Mouse (Mus musculus) liver, adult 2 months (tissue): Measurements from ENCODE around the gene Rnf185. TPM values are rescaled to one million over a fixed set of nuclear protein-coding genes. Genes with fewer than 3 reads are reported as not detected.

Experiments
- DNase-seq: peaks from one replicate; pipeline ENCODE4 v3.0.0-alpha.2; 2011; ENCODE audit warnings: low read depth, low spot score; ENCODE audit errors: extremely low read depth
- H3K27ac ChIP-seq: fragments of 200-500 bp; replicated peaks from 2 replicates; pipeline ENCODE4 v1.5.1; 2012; ENCODE audit warnings: low read depth, mild to moderate bottlenecking, control low read depth, inconsistent platforms, low read length; ENCODE audit not compliant: insufficient read depth
- H3K27me3 ChIP-seq: fragments of 200-500 bp; 2 replicates; pipeline ENCODE4 v1.6.1; 2012; ENCODE audit warnings: mild to moderate bottlenecking, moderate library complexity, low read length, inconsistent platforms; ENCODE audit not compliant: control insufficient read depth, insufficient read depth
- H3K36me3 ChIP-seq: fragments of 200-500 bp; 2 replicates; pipeline ENCODE4 v1.6.1; 2012; ENCODE audit warnings: low read length, inconsistent platforms; ENCODE audit not compliant: control insufficient read depth, insufficient read depth
- H3K4me1 ChIP-seq: fragments of 200-500 bp; 2 replicates; pipeline ENCODE4 v1.6.1; 2011; ENCODE audit warnings: low read length; ENCODE audit not compliant: control insufficient read depth, insufficient read depth
- H3K4me3 ChIP-seq: fragments of 200-500 bp; 2 replicates; pipeline ENCODE4 v1.5.1; 2011; ENCODE audit warnings: low read depth, mild to moderate bottlenecking, control low read depth, low read length, moderate library complexity; ENCODE audit not compliant: insufficient read depth
- H3K79me2 ChIP-seq: fragments of 200-500 bp; 2 replicates; pipeline ENCODE4 v1.6.1; 2012; ENCODE audit warnings: inconsistent platforms, mild to moderate bottlenecking, low read length, moderate library complexity; ENCODE audit not compliant: control insufficient read depth, insufficient read depth
- H3K9ac ChIP-seq: fragments of 200-500 bp; 2 replicates; pipeline ENCODE4 v1.6.1; 2012; ENCODE audit warnings: low read depth, mild to moderate bottlenecking, control low read depth, inconsistent platforms, low read length
- CTCF ChIP-seq: fragments of 200-500 bp; IDR thresholded peaks from 2 replicates; pipeline ENCODE4 v1.5.1; 2011; ENCODE audit warnings: low read depth, low read length, control low read depth
- POLR2A ChIP-seq: fragments of 200-500 bp; IDR thresholded peaks from 2 replicates; pipeline ENCODE4 v1.6.1; 2011; ENCODE audit warnings: low read length, control low read depth; ENCODE audit not compliant: insufficient read depth; ENCODE audit errors: extremely low read depth
- WGBS: fragments of 180-500 bp; shearing (Covaris S2); methylation state at CpG from one replicate; pipeline ENCODE4 v1.1.7; 2018; 5-methylcytosine and 5-hydroxymethylcytosine counted together
- polyA plus RNA-seq: library from polyadenylated mRNA; depleted of rRNA; stranded (reverse); fragments of >200 nt; gene quantifications from 2 replicates; pipeline ENCODE4 v1.2.3, GENCODE M21; 2012
- total RNA-seq: library from RNA; depleted of rRNA; stranded (reverse); fragments of >200 nt; gene quantifications from 2 replicates; pipeline ENCODE4 v1.2.3, GENCODE M21; 2014

Rnf185 gene
- total and polyA plus RNA-seq, 2 experiments, result 11.2 to 33.3 TPM

GRCm38 (mm10) chr11:3471448-3471850 lies 19.3 kb upstream of the Rnf185 start:
- DNase-seq, result no peak
- H3K27ac ChIP-seq, result no peak overlapping the region
- TF ChIP-seq POLR2A (no peak), CTCF (no peak)
- no peak overlapping the region for H3K9ac ChIP-seq
- no peaks in the 10 kb centered on the region for H3K27me3 ChIP-seq
- H3K4me1 ChIP-seq, result no peaks in the 10 kb centered on the region
- 14% methylated on average over 11 of the region's 11 CpGs for WGBS
- H3K4me3 ChIP-seq, result no peak overlapping the region
- H3K36me3 ChIP-seq, result no peaks in the 10 kb centered on the region
- no peaks in the 10 kb centered on the region for H3K79me2 ChIP-seq

- H3K27me3 ChIP-seq, result no peaks in the 10 kb centered on the region
- H3K27ac ChIP-seq, result no peak overlapping the region
- no peak overlapping the region for H3K4me3 ChIP-seq
- 100% methylated on average over 1 of the region's 1 CpGs for WGBS
- H3K36me3 ChIP-seq, result no peaks in the 10 kb centered on the region
- peaks cover 3% of the 10 kb centered on the region for H3K4me1 ChIP-seq
- H3K79me2 ChIP-seq, result no peaks in the 10 kb centered on the region
- no peak for DNase-seq
- H3K9ac ChIP-seq, result no peak overlapping the region
- TF ChIP-seq CTCF (no peak), POLR2A (no peak)
Measured at GRCm38 (mm10) chr11:3462846-3463245, 10.7 kb upstream of the Rnf185 start.

GRCm38 (mm10) chr11:3459105-3459468 lies 6.9 kb upstream of the Rnf185 start:
- WGBS, result 60% methylated on average over 2 of the region's 2 CpGs
- H3K27ac ChIP-seq, result peak overlapping the region; percentile 27; the same call in 1 of the 2 replicates

GRCm38 (mm10) chr11:3458428-3459104 lies 6.4 kb upstream of the Rnf185 start:
- Histone ChIP-seq H3K36me3 (no peaks in the 10 kb centered on the region), H3K27me3 (no peaks in the 10 kb centered on the region), H3K27ac (peak overlapping the region; percentile 27; the same call in 1 of the 2 replicates), H3K79me2 (no peaks in the 10 kb centered on the region), H3K9ac (no peak overlapping the region), H3K4me3 (no peak overlapping the region), H3K4me1 (peaks cover 5% of the 10 kb centered on the region)
- 25% methylated on average over 13 of the region's 13 CpGs for WGBS
- peak; percentile 97 for DNase-seq
- no peak for TF ChIP-seq POLR2A
- TF ChIP-seq CTCF, result no peak

More at GRCm38 (mm10) chr11:3459105-3459468, 6.9 kb upstream of the Rnf185 start:
- no peak overlapping the region for H3K9ac ChIP-seq
- H3K79me2 ChIP-seq, result no peaks in the 10 kb centered on the region
- peaks cover 5% of the 10 kb centered on the region for H3K4me1 ChIP-seq
- no peak overlapping the region for H3K4me3 ChIP-seq
- TF ChIP-seq CTCF, result no peak
- no peak for TF ChIP-seq POLR2A
- no peak for DNase-seq
- no peaks in the 10 kb centered on the region for H3K27me3 ChIP-seq
- H3K36me3 ChIP-seq, result no peaks in the 10 kb centered on the region

DNA sequence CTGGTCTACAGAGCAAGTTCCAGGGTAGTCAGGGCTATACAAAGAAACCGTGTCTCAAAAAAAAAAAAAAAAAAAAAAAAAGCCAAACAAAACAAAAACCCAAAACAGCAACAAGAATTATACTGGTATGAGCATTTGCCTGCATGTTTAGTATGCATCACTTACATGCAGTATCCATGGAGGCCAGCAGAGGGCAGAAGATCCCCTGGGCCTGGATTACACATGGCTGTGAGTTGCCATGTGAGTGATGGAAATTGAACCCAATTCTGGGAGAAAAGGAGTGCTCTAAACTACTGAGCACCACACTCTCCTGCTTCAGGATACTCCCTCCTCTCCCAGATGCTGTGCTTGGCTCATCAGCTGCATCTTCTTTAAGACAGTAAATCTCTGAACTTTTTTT lies 4.2 kb upstream of the Rnf185 start:
- Histone ChIP-seq H3K9ac (no peak overlapping the region), H3K4me3 (no peak overlapping the region), H3K4me1 (peaks cover 8% of the 10 kb centered on the region), H3K79me2 (no peaks in the 10 kb centered on the region), H3K27me3 (no peaks in the 10 kb centered on the region), H3K36me3 (no peaks in the 10 kb centered on the region), H3K27ac (no peak overlapping the region)
- DNase-seq, result peak; percentile 40
- TF ChIP-seq POLR2A, result no peak
- peak; percentile 74 for TF ChIP-seq CTCF
- 22% methylated on average over 1 of the region's 1 CpGs for WGBS

GRCm38 (mm10) chr11:3454506-3454905 lies 2.3 kb upstream of the Rnf185 start:
- Histone ChIP-seq H3K36me3 (no peaks in the 10 kb centered on the region), H3K79me2 (peaks cover 5% of the 10 kb centered on the region; the same call in 1 of the 2 replicates), H3K27ac (no peak overlapping the region), H3K4me3 (no peak overlapping the region), H3K27me3 (no peaks in the 10 kb centered on the region), H3K9ac (no peak overlapping the region), H3K4me1 (peaks cover 12% of the 10 kb centered on the region)
- no peak for DNase-seq
- TF ChIP-seq CTCF, result no peak
- TF ChIP-seq POLR2A, result no peak
- WGBS, result 98% methylated on average over 3 of the region's 3 CpGs
